Mouse (Mus musculus): ENCODE results near the gene Zeb2.

DNA sequence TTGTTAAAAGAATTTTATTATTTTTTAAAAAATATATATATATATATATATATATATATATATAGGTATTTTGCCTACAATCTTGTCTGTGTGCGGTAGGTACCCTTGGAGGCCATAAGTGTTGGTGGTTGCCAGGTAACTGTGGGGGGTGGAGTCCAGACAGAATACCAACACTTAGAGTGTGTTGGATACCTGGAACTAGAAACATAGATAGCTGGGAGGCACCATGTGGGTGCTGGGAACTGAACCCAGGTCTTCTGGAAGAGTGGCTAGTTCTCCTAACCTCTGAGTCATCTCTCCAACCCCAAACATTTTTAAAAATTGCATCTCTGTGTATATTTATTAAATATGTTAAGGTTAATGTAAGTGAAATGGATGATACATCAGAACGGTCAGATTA, 11.5 kb upstream of the Zeb2 start:
- no peak for TF ChIP-seq GATA1 (IDR thresholded peaks at IDR 0.05; ENCODE audit: low read length)
- no peak for TF ChIP-seq TAL1 (IDR thresholded peaks at IDR 0.05; ENCODE audit: low read length)
